Mouse (Mus musculus) spleen, adult 2 months (tissue): ENCODE measurements at regions not wholly inside any gene's neighbourhood (a gene's known extent, or its start where the extent isn't known, plus 50 kb on each side); places are given as distances from the start of the nearest gene placed in this dataset.

Source experiments
- DNase-seq, 2 experiments: peaks; one replicate each; pipeline versions ENCODE4 v3.0.0 to v3.0.0-alpha.2; 2012 to 2021; ENCODE audit warnings: low spot score in 2 of 2, low read depth in 1 of 2
- H3K27ac ChIP-seq: fragments of 200-500 bp; 2 replicates; pipeline ENCODE4 v1.5.1; 2012; ENCODE audit warnings: low read length, inconsistent platforms; ENCODE audit not compliant: insufficient read depth
- H3K27me3 ChIP-seq: fragments of 200-500 bp; 2 replicates; pipeline ENCODE4 v1.6.1; 2012; ENCODE audit warnings: mild to moderate bottlenecking, moderate library complexity, low read length, inconsistent platforms; ENCODE audit not compliant: control insufficient read depth, insufficient read depth
- H3K36me3 ChIP-seq: fragments of 200-500 bp; 2 replicates; pipeline ENCODE4 v1.6.1; 2012; ENCODE audit warnings: mild to moderate bottlenecking, low read length, inconsistent platforms; ENCODE audit not compliant: control insufficient read depth, insufficient read depth
- H3K4me1 ChIP-seq: fragments of 200-500 bp; 2 replicates; pipeline ENCODE4 v1.6.1; 2011; ENCODE audit warnings: inconsistent platforms; ENCODE audit not compliant: control insufficient read depth, insufficient read depth, insufficient read length
- H3K4me3 ChIP-seq: fragments of 200-500 bp; 2 replicates; pipeline ENCODE4 v1.5.1; 2011; ENCODE audit warnings: mild to moderate bottlenecking, inconsistent platforms; ENCODE audit not compliant: insufficient read depth, insufficient read length; ENCODE audit errors: extremely low read depth
- CTCF ChIP-seq: fragments of 200-500 bp; IDR thresholded peaks from 2 replicates; pipeline ENCODE4 v1.5.1; 2011; ENCODE audit warnings: mild to moderate bottlenecking, inconsistent platforms; ENCODE audit not compliant: insufficient read depth, insufficient read length, insufficient replicate concordance; ENCODE audit errors: extremely low read depth
- POLR2A ChIP-seq: fragments of 200-500 bp; IDR thresholded peaks from 2 replicates; pipeline ENCODE4 v1.6.1; 2011; ENCODE audit warnings: low read depth, low read length, inconsistent platforms
- WGBS: fragments of 180-500 bp; shearing (Covaris S2); methylation state at CpG from one replicate; pipeline ENCODE4 v1.1.7; 2018; 5-methylcytosine and 5-hydroxymethylcytosine counted together

DNA sequence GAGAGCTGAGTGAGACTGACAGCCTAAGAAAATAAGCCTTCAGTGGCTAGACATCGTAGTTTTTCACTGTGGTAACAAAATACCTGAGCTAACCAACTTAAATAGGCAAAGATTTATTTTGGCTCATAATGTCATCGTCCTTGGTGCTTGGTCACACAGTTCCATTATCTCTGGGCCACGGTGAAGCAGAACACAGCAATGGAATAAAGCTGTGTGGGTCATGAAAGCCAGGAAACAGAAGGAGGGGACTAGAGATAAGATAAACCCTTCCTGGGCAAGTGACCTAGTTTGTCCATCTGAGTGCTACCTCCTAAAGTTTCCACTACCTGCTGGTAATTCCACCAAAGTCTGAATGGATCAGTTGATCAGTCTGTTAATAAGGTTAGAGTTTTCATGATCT lies 134.8 kb upstream of the Gm5129 start:
- no peaks in the 10 kb centered on the region; the same call in 1 of the 2 replicates for H3K27me3 ChIP-seq
- H3K4me1 ChIP-seq, result no peaks in the 10 kb centered on the region
- no peak overlapping the region for H3K4me3 ChIP-seq
- no peak for DNase-seq
- no peak overlapping the region for H3K27ac ChIP-seq
- no peak for TF ChIP-seq CTCF
- no peak for TF ChIP-seq POLR2A
- 45% methylated on average over 3 of the region's 3 CpGs for WGBS
- H3K36me3 ChIP-seq, result no peaks in the 10 kb centered on the region

DNA sequence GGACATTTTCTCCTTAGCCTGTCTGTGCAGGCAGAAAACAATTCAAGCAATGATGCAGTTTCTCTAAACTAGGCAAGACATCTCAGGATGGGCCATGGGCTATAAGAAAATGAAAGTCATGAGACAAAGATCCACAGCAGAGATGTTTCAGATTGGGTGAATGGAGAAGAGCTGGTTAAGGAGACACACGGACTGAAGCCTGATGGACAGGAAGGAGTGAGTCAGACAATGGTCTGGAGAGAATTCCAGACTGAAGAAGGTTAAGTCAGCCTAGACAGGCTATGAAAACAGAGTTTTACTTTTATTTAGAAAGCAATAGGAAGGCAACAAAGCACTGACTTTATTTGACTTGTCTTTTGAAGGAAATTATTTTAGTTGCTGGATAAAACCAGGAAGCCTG lies 137.5 kb upstream of the Il6 start:
- no peak for DNase-seq
- Histone ChIP-seq H3K27me3 (no peaks in the 10 kb centered on the region), H3K4me1 (no peaks in the 10 kb centered on the region), H3K4me3 (no peak overlapping the region), H3K27ac (no peak overlapping the region), H3K36me3 (no peaks in the 10 kb centered on the region)
- TF ChIP-seq POLR2A (no peak), CTCF (no peak)
- WGBS, result 54% methylated on average over 1 of the region's 1 CpGs

DNA sequence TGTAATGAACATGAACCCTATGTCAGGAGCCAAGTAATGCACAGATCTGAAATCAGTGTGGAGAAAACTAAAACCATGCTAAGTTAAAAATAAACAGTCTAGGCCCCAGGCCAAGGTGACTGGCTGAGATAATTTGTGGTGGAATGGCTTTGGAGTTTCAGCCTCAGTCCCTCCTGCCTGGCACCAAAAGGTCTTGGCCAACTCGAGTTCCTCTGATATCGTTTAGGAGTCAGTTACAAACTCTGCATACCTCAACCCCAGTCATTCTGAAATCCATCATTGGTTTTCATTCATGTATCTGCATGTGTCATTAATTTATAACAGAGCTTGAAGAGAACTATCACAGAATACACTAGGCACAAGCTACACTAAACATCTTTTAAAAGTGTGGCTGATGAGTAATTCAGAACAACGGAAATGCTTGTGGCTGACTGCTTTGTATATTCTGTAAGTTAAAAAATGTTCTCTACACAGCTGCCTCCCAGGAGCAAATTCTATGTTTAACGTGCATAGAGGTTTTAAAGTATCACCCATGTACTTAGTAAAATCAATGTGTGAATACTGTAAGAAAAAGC lies 125.6 kb upstream of the Il6 start:
- no peak for DNase-seq
- H3K4me1 ChIP-seq, result no peaks in the 10 kb centered on the region; the same call in 1 of the 2 replicates
- no peak overlapping the region for H3K27ac ChIP-seq
- WGBS, result 48% methylated on average over 4 of the region's 4 CpGs
- H3K4me3 ChIP-seq, result no peak overlapping the region
- no peak for TF ChIP-seq POLR2A
- no peaks in the 10 kb centered on the region for H3K27me3 ChIP-seq
- no peaks in the 10 kb centered on the region for H3K36me3 ChIP-seq

DNA sequence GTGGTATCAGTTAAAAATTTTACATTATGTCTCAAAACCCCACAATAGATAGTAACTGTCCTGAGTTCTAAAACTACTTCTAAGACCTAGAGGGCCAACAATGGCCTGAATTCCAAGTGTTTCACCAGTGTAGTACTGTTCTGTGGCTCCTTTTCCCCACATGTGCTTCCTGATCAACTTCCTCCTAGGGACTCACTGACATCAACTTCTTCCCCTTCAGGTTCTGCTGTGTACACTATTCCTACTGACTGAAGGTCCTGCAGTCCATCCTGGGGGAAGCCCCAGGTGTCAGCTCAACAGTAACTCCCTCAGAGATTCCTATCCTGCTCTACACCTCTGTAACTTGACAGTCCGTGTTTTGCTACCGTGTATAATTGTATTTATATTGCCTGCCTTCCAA lies 120.6 kb upstream of the Il6 start:
- Histone ChIP-seq H3K4me1 (peaks cover 15% of the 10 kb centered on the region; the same call in 1 of the 2 replicates), H3K36me3 (no peaks in the 10 kb centered on the region), H3K27ac (peak overlapping the region; percentile 62), H3K27me3 (no peaks in the 10 kb centered on the region), H3K4me3 (no peak overlapping the region)
- 19% methylated on average over 2 of the region's 2 CpGs for WGBS
- no peak for DNase-seq
- no peak for TF ChIP-seq POLR2A
- TF ChIP-seq CTCF, result no peak

DNA sequence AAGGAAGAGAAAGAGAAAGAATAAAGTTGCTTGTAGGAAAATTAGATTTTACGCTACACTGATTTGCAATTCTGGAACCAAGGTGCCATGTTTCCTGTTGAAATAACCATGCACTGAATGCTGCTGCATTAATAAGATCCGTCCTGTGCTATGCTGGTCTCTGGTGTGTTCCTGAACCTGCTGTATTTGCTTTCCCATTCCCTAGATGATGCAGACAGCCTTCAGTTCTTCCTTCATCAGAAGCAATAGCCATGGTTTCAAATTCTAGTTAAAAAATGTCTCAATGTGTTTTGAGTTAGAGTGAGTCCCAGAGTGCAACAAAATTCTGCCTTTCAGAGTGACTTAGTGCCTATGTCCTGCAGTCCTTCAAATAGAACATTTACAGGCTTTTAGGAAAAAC lies 120.1 kb upstream of the Il6 start:
- H3K36me3 ChIP-seq, result no peaks in the 10 kb centered on the region
- peak in 1 of 2 experiments; percentile 11 for DNase-seq
- H3K4me3 ChIP-seq, result no peak overlapping the region
- 42% methylated on average over 2 of the region's 2 CpGs for WGBS
- TF ChIP-seq CTCF, result no peak
- no peak for TF ChIP-seq POLR2A
- H3K4me1 ChIP-seq, result peaks cover 15% of the 10 kb centered on the region; the same call in 1 of the 2 replicates
- peak overlapping the region; percentile 43; the same call in 1 of the 2 replicates for H3K27ac ChIP-seq
- no peaks in the 10 kb centered on the region for H3K27me3 ChIP-seq

DNA sequence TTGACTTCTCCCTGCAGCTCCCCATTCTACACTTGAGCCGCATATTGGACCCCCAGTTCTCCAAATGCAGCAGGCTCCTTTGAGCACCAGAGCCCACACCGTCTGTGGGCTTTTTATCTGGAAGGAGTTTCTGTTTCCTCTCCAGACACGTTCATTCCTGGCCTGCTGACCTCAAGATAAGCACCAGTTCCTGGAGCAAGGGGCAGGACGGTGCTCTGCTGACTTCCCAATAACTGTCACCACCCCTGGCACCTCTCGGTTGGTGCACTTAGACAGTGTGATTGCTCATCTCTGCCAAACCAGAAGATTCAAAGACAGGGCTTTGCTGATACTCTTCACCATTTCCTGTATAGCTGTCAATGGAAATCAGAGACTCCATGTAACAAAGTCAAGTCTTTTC lies 119.1 kb upstream of the Il6 start:
- 14% methylated on average over 5 of the region's 5 CpGs for WGBS
- no peaks in the 10 kb centered on the region for H3K27me3 ChIP-seq
- DNase-seq, result no peak
- H3K4me3 ChIP-seq, result no peak overlapping the region
- no peaks in the 10 kb centered on the region for H3K36me3 ChIP-seq
- H3K27ac ChIP-seq, result 0 out of 2 replicates have a peak overlapping the region, but pooled peaks have one; percentile 59
- peaks cover 15% of the 10 kb centered on the region; the same call in 1 of the 2 replicates for H3K4me1 ChIP-seq
- TF ChIP-seq CTCF (no peak), POLR2A (no peak)

DNA sequence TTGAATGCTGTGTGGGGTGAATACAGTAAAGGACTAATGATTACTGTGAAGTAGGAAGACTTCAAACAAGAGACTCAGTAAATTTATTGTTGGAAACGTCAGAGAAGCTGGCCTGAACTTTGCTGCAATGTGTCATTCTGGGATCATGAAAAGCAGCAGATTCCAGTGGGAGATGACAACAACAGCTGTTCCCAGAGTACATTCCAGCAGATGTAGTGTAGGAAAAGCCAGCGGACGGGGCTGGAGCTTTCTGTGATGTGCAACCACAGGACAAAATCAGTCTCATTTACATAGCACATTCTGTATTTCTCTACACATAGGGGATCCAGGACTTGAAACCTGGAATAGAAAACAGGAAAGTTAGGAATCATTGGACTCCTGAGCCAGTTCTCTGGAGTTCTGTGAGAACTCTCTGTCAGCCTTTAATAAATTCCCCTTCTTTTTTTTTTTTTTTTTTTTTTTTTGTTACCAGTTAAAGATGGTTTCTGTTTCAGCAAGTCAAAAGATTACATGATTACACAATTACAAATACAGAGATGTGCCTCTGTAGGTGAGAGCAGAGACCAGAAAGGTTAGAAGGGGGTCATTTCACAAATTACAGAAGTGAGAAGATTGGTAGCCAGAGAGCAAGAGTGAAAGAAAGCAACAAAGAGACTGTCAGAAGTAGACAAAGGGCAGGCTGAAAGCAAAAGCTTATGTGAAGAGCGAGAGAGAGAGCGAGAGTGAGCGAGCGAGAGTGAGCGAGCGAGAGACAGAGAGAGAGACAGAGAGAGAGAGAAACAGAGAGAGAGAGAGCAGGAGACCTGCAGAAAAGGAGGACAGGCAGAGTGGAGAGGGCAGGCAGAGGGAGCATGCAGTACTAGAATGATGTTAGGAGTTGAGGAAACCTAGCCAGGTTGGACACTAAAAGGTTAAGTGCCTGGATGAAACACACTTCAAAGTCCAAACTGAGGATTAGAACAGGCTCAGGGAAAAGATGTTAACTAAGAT lies 118.0 kb upstream of the Il6 start:
- Histone ChIP-seq H3K27me3 (no peaks in the 10 kb centered on the region), H3K36me3 (no peaks in the 10 kb centered on the region), H3K4me3 (no peak overlapping the region), H3K4me1 (peaks cover 15% of the 10 kb centered on the region; the same call in 1 of the 2 replicates), H3K27ac (no peak overlapping the region)
- TF ChIP-seq CTCF (no peak), POLR2A (no peak)
- WGBS, result 76% methylated on average over 9 of the region's 9 CpGs
- DNase-seq, result no peak
